Mouse (Mus musculus): ENCODE measurements around the gene Slc38a2.

DNA sequence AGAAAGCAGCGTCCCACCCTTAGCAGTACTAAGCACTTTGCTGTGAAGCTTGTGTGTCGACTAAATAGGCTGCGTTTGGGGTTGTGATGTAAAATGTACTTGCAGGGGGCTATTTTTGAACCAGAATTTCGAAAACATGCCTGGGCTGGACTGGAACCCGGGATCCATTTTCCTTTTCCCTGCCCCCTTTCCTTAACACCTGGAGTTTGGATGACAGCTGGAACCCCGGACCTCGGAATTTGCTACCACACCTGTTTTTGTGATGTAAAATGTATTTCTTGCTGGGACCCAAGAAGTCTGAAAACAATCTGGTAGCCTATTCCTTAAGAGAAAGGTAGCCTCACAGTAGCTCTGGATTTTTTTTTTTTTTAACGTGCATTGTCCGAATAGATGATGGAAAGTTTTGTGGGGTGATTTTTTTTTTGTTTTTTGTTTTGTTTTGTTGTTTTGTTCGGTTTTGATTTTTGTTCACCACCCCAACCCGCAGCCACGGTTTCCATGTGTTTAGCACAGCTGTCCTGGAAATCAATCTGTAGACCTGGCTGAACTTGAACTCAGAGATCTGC, 3.0 kb upstream of the Slc38a2 start:
- no peak for TF ChIP-seq ZC3H11A (IDR thresholded peaks at IDR 0.05; ENCODE audit: borderline replicate concordance, low read depth, low read length)
- TF ChIP-seq HCFC1 (IDR thresholded peaks at IDR 0.05; ENCODE audit: borderline replicate concordance, insufficient read depth, low read length) = no peak
- no peak for TF ChIP-seq MAFK (IDR thresholded peaks at IDR 0.05; ENCODE audit: insufficient read depth, low read depth, low read length)
